Mouse (Mus musculus): ENCODE measurements around the gene Dync1i1. TPM values are rescaled to one million over a fixed set of nuclear protein-coding genes. Genes with fewer than 3 reads are reported as not detected.

Dync1i1 gene
- total and polyA plus RNA-seq, 2 experiments from 2014 or later = 132 to 134 TPM

DNA sequence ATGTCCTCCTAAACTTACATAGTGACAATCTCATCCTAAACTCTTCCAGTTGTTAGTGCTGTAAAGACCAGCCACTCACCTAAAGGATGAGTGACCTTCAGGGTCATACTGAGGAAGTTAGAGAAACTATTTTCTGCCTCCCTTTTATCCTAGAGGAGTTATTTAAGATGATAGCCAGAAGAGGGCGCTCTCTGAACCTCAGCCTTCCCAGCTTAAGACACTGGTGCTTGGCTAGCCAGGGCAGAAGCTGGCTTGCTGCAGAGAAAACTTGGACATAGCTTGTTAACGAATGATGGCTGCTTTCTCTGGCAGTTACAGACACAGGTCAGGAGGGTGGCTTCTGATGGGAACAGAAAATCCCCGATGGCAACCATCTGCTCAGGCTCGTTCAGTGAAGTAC lies 101.6 kb downstream of the Dync1i1 start:
- Histone ChIP-seq H3K4me2 (ENCODE audit: low read depth) (no peak overlapping the region), H3K36me3 (ENCODE audit: insufficient read depth) (no peaks in the 10 kb centered on the region), H3K27ac (ENCODE audit: low read depth, low read length) (no peak overlapping the region), H3K9me3 (ENCODE audit: low read length) (no peaks in the 10 kb centered on the region), H3K9ac (no peak overlapping the region), H3K4me3 (ENCODE audit: low read depth, low read length) (no peak overlapping the region), H3K27me3 (ENCODE audit: insufficient read depth, low read length) (no peaks in the 10 kb centered on the region), H3K4me1 (ENCODE audit: insufficient read depth) (0 out of 2 replicates have a peak, but pooled peaks cover 2% of the 10 kb centered on the region)
- WGBS = 61% methylated on average over 4 of the region's 4 CpGs
- TF ChIP-seq CTCF (IDR thresholded peaks at IDR 0.05; ENCODE audit: low read depth) = no peak
- ATAC-seq = no peak
- DNase-seq = peak; percentile 7

- no peak overlapping the region for H3K4me2 ChIP-seq (ENCODE audit: low read depth)
- DNase-seq (no peak), ATAC-seq (no peak)
- no peaks in the 10 kb centered on the region for H3K9me3 ChIP-seq (ENCODE audit: low read length)
- H3K36me3 ChIP-seq (ENCODE audit: insufficient read depth) = no peaks in the 10 kb centered on the region
- no peak for TF ChIP-seq CTCF (IDR thresholded peaks at IDR 0.05; ENCODE audit: low read depth)
- no peak overlapping the region for H3K9ac ChIP-seq
- 61% methylated on average over 14 of the region's 14 CpGs for WGBS
- no peaks in the 10 kb centered on the region for H3K27me3 ChIP-seq (ENCODE audit: insufficient read depth, low read length)
- H3K4me3 ChIP-seq (ENCODE audit: low read depth, low read length) = no peak overlapping the region
- 0 out of 2 replicates have a peak, but pooled peaks cover 2% of the 10 kb centered on the region for H3K4me1 ChIP-seq (ENCODE audit: insufficient read depth)
- no peak overlapping the region for H3K27ac ChIP-seq (ENCODE audit: low read depth, low read length)
Measured at GRCm38 (mm10) chr6:5828409-5828974, 103.1 kb downstream of the Dync1i1 start.

GRCm38 (mm10) chr6:5829148-5829547 lies 103.7 kb downstream of the Dync1i1 start:
- Histone ChIP-seq H3K27ac (ENCODE audit: low read depth, low read length) (no peak overlapping the region), H3K9ac (no peak overlapping the region), H3K4me2 (ENCODE audit: low read depth) (no peak overlapping the region), H3K4me1 (ENCODE audit: insufficient read depth) (0 out of 2 replicates have a peak, but pooled peaks cover 2% of the 10 kb centered on the region), H3K36me3 (ENCODE audit: insufficient read depth) (no peaks in the 10 kb centered on the region), H3K27me3 (ENCODE audit: insufficient read depth, low read length) (no peaks in the 10 kb centered on the region), H3K9me3 (ENCODE audit: low read length) (no peaks in the 10 kb centered on the region), H3K4me3 (ENCODE audit: low read depth, low read length) (no peak overlapping the region)
- no peak for TF ChIP-seq CTCF (IDR thresholded peaks at IDR 0.05; ENCODE audit: low read depth)
- WGBS = 31% methylated on average over 9 of the region's 9 CpGs
- ATAC-seq (peak; percentile 25; the same call in 1 of the 2 replicates), DNase-seq (peak; percentile 27)

GRCm38 (mm10) chr6:5830717-5831116 lies 105.3 kb downstream of the Dync1i1 start:
- no peak for TF ChIP-seq CTCF (IDR thresholded peaks at IDR 0.05; ENCODE audit: low read depth)
- WGBS = 87% methylated on average over 2 of the region's 2 CpGs
- Histone ChIP-seq H3K9me3 (ENCODE audit: low read length) (no peaks in the 10 kb centered on the region), H3K4me2 (ENCODE audit: low read depth) (no peak overlapping the region), H3K9ac (no peak overlapping the region), H3K27ac (ENCODE audit: low read depth, low read length) (no peak overlapping the region), H3K4me3 (ENCODE audit: low read depth, low read length) (no peak overlapping the region), H3K36me3 (ENCODE audit: insufficient read depth) (no peaks in the 10 kb centered on the region), H3K27me3 (ENCODE audit: insufficient read depth, low read length) (no peaks in the 10 kb centered on the region), H3K4me1 (ENCODE audit: insufficient read depth) (0 out of 2 replicates have a peak, but pooled peaks cover 2% of the 10 kb centered on the region)
- DNase-seq (no peak), ATAC-seq (no peak)

DNA sequence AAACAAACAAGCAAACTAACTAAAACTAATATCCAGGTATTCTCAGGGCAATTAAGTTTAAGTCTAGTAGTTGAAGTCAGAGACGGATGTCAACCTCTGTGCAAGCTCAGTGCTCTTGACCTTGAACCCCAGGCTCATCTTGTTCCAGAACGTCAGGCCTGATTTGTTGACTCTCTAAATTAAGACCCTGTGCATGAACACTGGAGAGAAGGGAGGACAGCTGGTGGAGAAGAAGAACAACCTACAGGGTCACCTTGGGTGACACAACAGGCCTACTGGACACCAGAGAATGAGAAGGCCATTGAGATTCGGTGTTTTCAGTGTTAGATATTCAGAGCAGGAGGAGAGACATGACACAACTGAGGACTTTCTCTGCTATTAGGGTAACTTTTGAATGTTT lies 105.8 kb downstream of the Dync1i1 start:
- H3K4me1 ChIP-seq (ENCODE audit: insufficient read depth) = 0 out of 2 replicates have a peak, but pooled peaks cover 2% of the 10 kb centered on the region
- H3K36me3 ChIP-seq (ENCODE audit: insufficient read depth) = no peaks in the 10 kb centered on the region
- H3K9ac ChIP-seq = no peak overlapping the region
- no peak overlapping the region for H3K4me3 ChIP-seq (ENCODE audit: low read depth, low read length)
- H3K27ac ChIP-seq (ENCODE audit: low read depth, low read length) = no peak overlapping the region
- no peak for TF ChIP-seq CTCF (IDR thresholded peaks at IDR 0.05; ENCODE audit: low read depth)
- no peaks in the 10 kb centered on the region for H3K9me3 ChIP-seq (ENCODE audit: low read length)
- WGBS = 95% methylated on average over 3 of the region's 3 CpGs
- no peak for ATAC-seq
- H3K27me3 ChIP-seq (ENCODE audit: insufficient read depth, low read length) = no peaks in the 10 kb centered on the region
- H3K4me2 ChIP-seq (ENCODE audit: low read depth) = no peak overlapping the region
- DNase-seq = no peak

GRCm38 (mm10) chr6:5832838-5833237 lies 107.4 kb downstream of the Dync1i1 start:
- no peak overlapping the region for H3K4me2 ChIP-seq (ENCODE audit: low read depth)
- DNase-seq = no peak
- no peak for TF ChIP-seq CTCF (IDR thresholded peaks at IDR 0.05; ENCODE audit: low read depth)
- H3K4me1 ChIP-seq (ENCODE audit: insufficient read depth) = 0 out of 2 replicates have a peak, but pooled peaks cover 2% of the 10 kb centered on the region
- no peak overlapping the region for H3K27ac ChIP-seq (ENCODE audit: low read depth, low read length)
- no peaks in the 10 kb centered on the region for H3K36me3 ChIP-seq (ENCODE audit: insufficient read depth)
- ATAC-seq = peak; percentile 59
- no peak overlapping the region for H3K4me3 ChIP-seq (ENCODE audit: low read depth, low read length)
- H3K9me3 ChIP-seq (ENCODE audit: low read length) = no peaks in the 10 kb centered on the region
- no peak overlapping the region for H3K9ac ChIP-seq
- no peaks in the 10 kb centered on the region for H3K27me3 ChIP-seq (ENCODE audit: insufficient read depth, low read length)
- 61% methylated on average over 2 of the region's 2 CpGs for WGBS

DNA sequence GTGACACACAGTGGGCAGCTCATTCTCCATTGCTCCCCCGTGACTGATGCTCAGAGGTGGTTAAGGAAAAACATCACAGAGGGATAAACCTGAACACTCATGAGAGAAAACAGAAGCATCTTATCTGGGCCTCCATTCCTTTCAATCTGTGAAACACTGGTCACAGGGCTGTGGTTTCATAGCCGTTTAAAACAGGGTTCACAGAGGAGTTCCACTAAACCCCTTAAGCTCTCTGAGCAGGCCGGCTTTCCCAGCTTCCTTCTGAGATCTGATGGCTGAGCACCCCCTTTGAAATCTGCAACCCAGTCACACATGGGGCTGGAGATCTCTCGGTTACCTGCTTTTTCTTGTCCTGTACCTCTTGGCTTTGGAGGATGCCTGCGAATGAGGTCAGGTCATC lies 117.0 kb downstream of the Dync1i1 start:
- no peaks in the 10 kb centered on the region for H3K36me3 ChIP-seq (ENCODE audit: insufficient read depth)
- no peaks in the 10 kb centered on the region for H3K27me3 ChIP-seq (ENCODE audit: insufficient read depth, low read length)
- H3K4me3 ChIP-seq (ENCODE audit: low read depth, low read length) = no peak overlapping the region
- no peak for DNase-seq
- no peak overlapping the region for H3K9ac ChIP-seq
- no peaks in the 10 kb centered on the region for H3K9me3 ChIP-seq (ENCODE audit: low read length)
- TF ChIP-seq CTCF (IDR thresholded peaks at IDR 0.05; ENCODE audit: low read depth) = no peak
- no peaks in the 10 kb centered on the region for H3K4me1 ChIP-seq (ENCODE audit: insufficient read depth)
- no peak overlapping the region for H3K4me2 ChIP-seq (ENCODE audit: low read depth)
- 82% methylated on average over 5 of the region's 5 CpGs for WGBS
- no peak for ATAC-seq
- no peak overlapping the region for H3K27ac ChIP-seq (ENCODE audit: low read depth, low read length)
